Mouse (Mus musculus) midbrain, postnatal 0 days (tissue): ENCODE results near the gene Phf12. TPM values are rescaled to one million over a fixed set of nuclear protein-coding genes. Genes with fewer than 3 reads are reported as not detected.

Source experiments
- ATAC-seq: fragments of 200-750 bp; cut with Nextera tagmentation; 2 replicates; pipeline ENCODE4 v1.8.0; 2017; ENCODE audit warnings: moderate number of reproducible peaks, mild to moderate bottlenecking, moderate TSS enrichment, moderate library complexity; ENCODE audit not compliant: low FRiP score
- DNase-seq: peaks from one replicate; pipeline ENCODE4 v3.0.0-alpha.2; 2015; ENCODE audit warnings: low spot score
- H3K27ac ChIP-seq: fragments of 300-500 bp; sonication (generic); 2 replicates; pipeline ENCODE4 v1.5.1; 2014; ENCODE audit warnings: low read depth, mild to moderate bottlenecking, low read length, mixed read lengths
- H3K27me3 ChIP-seq: fragments of 300-500 bp; sonication (generic); 2 replicates; pipeline ENCODE4 v1.6.1; 2014; ENCODE audit warnings: low read length, control low read depth, mixed read lengths; ENCODE audit not compliant: insufficient read depth
- H3K36me3 ChIP-seq: fragments of 300-500 bp; sonication (generic); 2 replicates; pipeline ENCODE4 v1.6.1; 2014; ENCODE audit warnings: low read length, control low read depth, mixed read lengths; ENCODE audit not compliant: insufficient read depth
- H3K4me1 ChIP-seq: fragments of 300-500 bp; sonication (generic); 2 replicates; pipeline ENCODE4 v1.6.1; 2014; ENCODE audit warnings: mild to moderate bottlenecking, control low read depth, antibody characterized with exemption, low read length, mixed read lengths; ENCODE audit not compliant: insufficient read depth
- H3K4me2 ChIP-seq: fragments of 300-500 bp; sonication (generic); 2 replicates; pipeline ENCODE4 v1.6.1; 2014; ENCODE audit warnings: low read depth, mild to moderate bottlenecking, low read length, mixed read lengths; ENCODE audit not compliant: poor library complexity, severe bottlenecking
- H3K4me3 ChIP-seq: fragments of 300-500 bp; sonication (generic); 2 replicates; pipeline ENCODE4 v1.5.1; 2014; ENCODE audit warnings: low read depth, mild to moderate bottlenecking, low read length, moderate library complexity
- H3K9ac ChIP-seq: fragments of 300-500 bp; sonication (generic); replicated peaks from 2 replicates; pipeline ENCODE4 v1.6.1; 2014; ENCODE audit warnings: mild to moderate bottlenecking, low read length, moderate library complexity, mixed read lengths; ENCODE audit not compliant: poor library complexity, severe bottlenecking
- H3K9me3 ChIP-seq: fragments of 300-500 bp; sonication (generic); 2 replicates; pipeline ENCODE4 v1.6.1; 2016; ENCODE audit warnings: low read length, control low read depth
- CTCF ChIP-seq: IDR thresholded peaks from 2 replicates; pipeline ENCODE4 v1.5.1; 2016; ENCODE audit warnings: antibody characterized with exemption, mild to moderate bottlenecking
- WGBS: fragments of 180-500 bp; shearing (Covaris S2); extraction: QIAGEN DNeasy Blood & Tissue Kit; methylation state at CpG from one replicate; pipeline ENCODE4 v1.1.7; 2014; 5-methylcytosine and 5-hydroxymethylcytosine counted together
- polyA plus RNA-seq: library from polyadenylated mRNA; unstranded; fragments of >200 nt; fragmentation: Nextera tagmentation; extraction: Ambion mirVana; gene quantifications from 2 replicates; pipeline ENCODE4 v1.2.1, GENCODE M21; 2015
- total RNA-seq: library from RNA; depleted of rRNA; stranded (reverse); fragments of >200 nt; gene quantifications from 2 replicates; pipeline ENCODE4 v1.2.3, GENCODE M21; 2014

The Phf12 gene
- total and polyA plus RNA-seq, 2 experiments from 2014 or later: 9.9 to 53.9 TPM

DNA sequence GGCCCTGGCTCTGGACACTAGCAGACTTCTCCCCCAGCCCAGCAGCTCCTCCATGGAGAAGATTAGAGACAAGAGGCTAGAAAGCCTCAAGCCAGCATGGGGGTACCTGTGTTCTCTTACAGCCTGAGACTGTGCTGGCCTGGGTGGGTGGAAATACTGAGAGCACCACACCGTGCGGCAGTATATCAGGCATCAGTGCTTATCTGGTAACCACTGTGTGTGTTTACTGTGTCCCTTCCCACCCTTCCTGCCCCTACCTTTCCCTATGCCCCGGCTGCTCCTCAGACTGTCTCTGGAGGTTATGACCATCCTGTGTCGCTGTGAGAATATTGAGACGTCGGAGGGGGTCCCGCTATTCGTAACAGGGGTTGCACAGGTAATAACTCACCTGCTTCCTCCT, 70.5 kb downstream of the Phf12 start:
- no peaks in the 10 kb centered on the region for H3K9me3 ChIP-seq
- no peak for TF ChIP-seq CTCF
- no peak overlapping the region for H3K9ac ChIP-seq
- ATAC-seq (no peak), DNase-seq (no peak)
- 95% methylated on average over 8 of the region's 8 CpGs for WGBS
- no peak overlapping the region for H3K4me2 ChIP-seq
- no peak overlapping the region for H3K27ac ChIP-seq
- H3K27me3 ChIP-seq: no peaks in the 10 kb centered on the region
- H3K4me1 ChIP-seq: no peaks in the 10 kb centered on the region
- no peak overlapping the region for H3K4me3 ChIP-seq
- peaks cover 49% of the 10 kb centered on the region for H3K36me3 ChIP-seq

DNA sequence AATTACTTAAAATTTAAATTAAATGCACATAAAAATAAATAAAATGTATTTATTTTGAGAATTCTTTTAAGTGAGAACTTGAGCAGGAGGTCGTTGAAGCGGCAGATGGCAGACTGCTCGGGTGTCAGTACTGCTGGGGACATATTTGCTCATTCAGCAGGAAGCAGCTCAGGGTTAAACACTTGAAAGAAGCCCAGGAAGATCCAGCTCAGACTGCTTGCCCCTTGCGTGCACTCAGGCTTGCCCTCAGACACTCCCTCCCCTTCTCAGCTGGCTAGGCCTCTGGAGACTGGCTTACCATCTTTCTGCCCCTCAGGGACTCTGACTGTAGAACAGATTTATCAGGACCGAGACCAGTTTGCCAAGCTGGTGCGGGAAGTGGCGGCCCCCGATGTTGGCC, 74.4 kb downstream of the Phf12 start:
- no peaks in the 10 kb centered on the region for H3K9me3 ChIP-seq
- H3K27ac ChIP-seq: no peak overlapping the region
- TF ChIP-seq CTCF: no peak
- DNase-seq (no peak), ATAC-seq (no peak)
- 78% methylated on average over 8 of the region's 8 CpGs for WGBS
- H3K4me1 ChIP-seq: no peaks in the 10 kb centered on the region
- H3K4me3 ChIP-seq: no peak overlapping the region
- no peak overlapping the region for H3K9ac ChIP-seq
- H3K36me3 ChIP-seq: peaks cover 57% of the 10 kb centered on the region
- no peak overlapping the region for H3K4me2 ChIP-seq
- H3K27me3 ChIP-seq: no peaks in the 10 kb centered on the region

DNA sequence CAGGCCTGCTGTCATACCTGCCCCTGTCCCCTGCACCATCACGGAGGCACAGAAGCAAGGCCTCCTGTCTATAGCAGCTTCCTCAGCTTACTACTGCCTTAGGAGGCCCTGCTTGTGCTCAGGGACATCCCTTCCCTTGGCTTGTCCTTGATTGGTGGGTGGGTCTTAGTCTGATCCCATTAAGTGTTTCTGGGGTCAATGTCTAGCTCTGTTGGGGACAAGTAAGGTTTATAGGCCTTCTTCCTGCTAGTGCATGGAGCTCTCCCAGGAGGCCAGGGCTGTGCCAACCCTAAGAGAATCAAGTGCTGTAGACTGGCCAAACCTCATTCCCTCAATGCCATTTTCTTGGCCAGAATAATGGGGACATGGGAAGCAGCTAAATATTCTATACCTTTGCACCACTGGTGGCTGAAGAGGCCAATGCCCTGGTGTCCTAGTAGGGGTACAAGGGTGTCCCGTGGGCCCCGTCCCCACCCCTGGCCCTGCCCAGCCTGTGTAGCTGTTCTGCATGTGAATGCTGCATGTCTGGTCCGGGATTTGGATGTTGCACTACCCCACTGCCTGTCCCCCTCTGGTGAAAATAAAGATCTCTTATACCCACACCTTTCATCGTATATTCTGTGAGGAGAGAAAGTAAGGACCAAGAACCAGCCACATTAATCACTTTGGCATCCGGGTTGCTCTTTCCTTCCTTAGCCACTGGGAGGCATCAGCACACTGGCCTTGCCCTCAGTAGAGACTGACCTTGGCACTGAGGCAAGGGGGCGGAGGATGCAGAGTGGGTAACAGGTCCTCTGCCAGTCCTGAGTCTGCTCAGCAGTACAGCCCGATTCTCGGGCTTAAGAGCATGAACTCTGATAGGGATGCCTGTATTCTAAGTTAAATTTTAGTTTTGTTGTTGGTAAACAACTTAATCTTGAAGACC, 77.5 kb downstream of the Phf12 start:
- peak; percentile 69 for ATAC-seq
- DNase-seq: peak; percentile 88
- Histone ChIP-seq H3K9ac (no peak overlapping the region), H3K4me3 (no peak overlapping the region), H3K4me1 (no peaks in the 10 kb centered on the region), H3K36me3 (peaks cover 37% of the 10 kb centered on the region), H3K27ac (no peak overlapping the region), H3K9me3 (no peaks in the 10 kb centered on the region), H3K27me3 (no peaks in the 10 kb centered on the region), H3K4me2 (no peak overlapping the region)
- TF ChIP-seq CTCF: peak; percentile 85
- 52% methylated on average over 9 of the region's 9 CpGs for WGBS

DNA sequence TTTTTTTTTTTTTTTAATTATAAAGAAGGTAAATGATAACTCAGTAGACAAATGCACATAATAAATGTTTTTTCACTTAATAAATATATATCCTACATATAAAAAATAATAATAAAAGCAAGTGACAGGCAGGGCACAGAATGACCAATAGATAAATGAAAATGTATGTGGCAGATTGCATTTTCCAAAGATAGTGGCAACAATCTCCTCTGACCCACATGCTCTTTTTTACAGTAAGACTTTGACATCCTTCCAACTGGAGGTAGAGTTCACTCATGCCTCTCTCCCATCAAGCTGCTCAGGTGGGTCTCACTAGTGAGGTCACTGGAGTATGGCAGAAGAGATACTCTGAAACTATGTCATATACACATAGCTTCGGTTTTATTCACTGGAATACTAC, 80.0 kb downstream of the Phf12 start:
- TF ChIP-seq CTCF: no peak
- Histone ChIP-seq H3K9me3 (no peaks in the 10 kb centered on the region), H3K4me3 (no peak overlapping the region), H3K27ac (no peak overlapping the region), H3K4me2 (no peak overlapping the region), H3K27me3 (no peaks in the 10 kb centered on the region), H3K4me1 (no peaks in the 10 kb centered on the region), H3K36me3 (peaks cover 23% of the 10 kb centered on the region), H3K9ac (no peak overlapping the region)
- DNase-seq (no peak), ATAC-seq (no peak)
- WGBS: 88% methylated on average over 1 of the region's 1 CpGs

DNA sequence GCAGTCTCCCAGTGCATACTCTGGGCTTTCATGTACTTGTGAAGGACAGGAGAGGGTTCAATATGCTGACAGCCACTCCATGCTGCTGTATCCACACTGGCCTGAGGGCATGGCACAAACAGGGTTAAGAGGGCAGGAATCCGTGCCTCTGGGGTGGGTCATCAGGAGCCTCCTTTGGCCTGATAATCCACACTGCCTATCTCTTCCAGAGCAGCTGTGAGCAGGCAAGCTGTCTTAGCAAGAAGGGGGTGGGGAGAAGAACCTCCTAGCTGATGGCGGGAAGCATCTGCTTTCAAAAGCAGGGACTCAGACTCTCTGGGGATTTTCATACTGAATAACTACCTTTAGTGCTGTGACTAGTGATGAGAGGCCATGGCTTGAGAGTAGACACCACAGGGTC, 83.4 kb downstream of the Phf12 start:
- no peak overlapping the region for H3K4me3 ChIP-seq
- WGBS: 45% methylated on average over 2 of the region's 2 CpGs
- no peaks in the 10 kb centered on the region for H3K36me3 ChIP-seq
- H3K27me3 ChIP-seq: no peaks in the 10 kb centered on the region
- TF ChIP-seq CTCF: no peak
- H3K9me3 ChIP-seq: no peaks in the 10 kb centered on the region
- H3K9ac ChIP-seq: no peak overlapping the region
- no peak overlapping the region for H3K27ac ChIP-seq
- DNase-seq (no peak), ATAC-seq (no peak)
- H3K4me2 ChIP-seq: no peak overlapping the region
- no peaks in the 10 kb centered on the region for H3K4me1 ChIP-seq

DNA sequence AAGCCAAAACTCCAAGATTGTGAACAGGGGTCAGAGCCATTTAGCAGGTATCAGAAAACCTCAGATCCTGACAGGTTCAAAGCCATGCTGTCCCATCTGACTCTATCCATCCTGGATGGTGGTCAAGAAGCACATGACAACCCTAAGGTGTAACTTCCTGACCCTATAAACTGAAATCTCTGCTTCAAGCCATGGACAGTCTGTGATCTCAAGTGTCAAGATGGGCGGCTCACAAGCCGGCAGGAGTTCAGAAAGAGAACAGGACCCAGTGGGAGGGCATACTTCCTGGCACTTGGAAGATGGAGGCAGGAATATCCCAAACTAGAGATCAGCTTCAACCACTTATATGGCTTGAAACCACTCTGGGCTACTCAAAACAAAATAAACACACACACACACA, 84.1 kb downstream of the Phf12 start:
- TF ChIP-seq CTCF: no peak
- Histone ChIP-seq H3K27me3 (no peaks in the 10 kb centered on the region), H3K4me3 (no peak overlapping the region), H3K9me3 (no peaks in the 10 kb centered on the region), H3K4me1 (no peaks in the 10 kb centered on the region), H3K9ac (no peak overlapping the region), H3K27ac (no peak overlapping the region), H3K36me3 (no peaks in the 10 kb centered on the region; the same call in 1 of the 2 replicates), H3K4me2 (no peak overlapping the region)
- no peak for ATAC-seq
- 50% methylated on average over 2 of the region's 2 CpGs for WGBS
- no peak for DNase-seq
